Mouse (Mus musculus): ENCODE measurements around the gene Ppl.
A peak's percentile ranks its signal among the peaks of the same experiment; 100 is the strongest.

Gene Ppl

DNA sequence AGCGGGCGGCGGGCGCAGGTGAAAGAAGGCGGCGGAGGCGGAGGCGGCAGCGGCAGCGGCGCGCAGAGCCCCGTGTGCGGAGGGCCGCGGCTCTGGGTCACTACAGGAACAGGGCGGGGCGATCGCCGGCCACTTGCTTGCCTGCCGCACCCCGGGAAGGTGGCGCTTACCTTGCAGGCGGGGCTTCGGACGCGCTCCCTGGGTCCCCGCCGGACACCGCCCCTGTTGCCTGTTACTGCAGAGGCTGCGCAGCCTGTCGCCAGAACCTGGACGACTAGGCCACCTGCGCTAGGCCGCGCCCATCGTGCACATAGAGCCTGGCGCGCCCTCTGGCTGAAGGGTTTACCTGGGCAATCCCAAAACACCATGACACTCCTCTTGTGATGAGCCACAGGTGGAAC lies at the start of gene Ppl:
Gene Ppl (minus strand): TSS at position 21 of the 401 bp plus-strand sequence.
- no peak for DNase-seq (ENCODE audit: low read depth, low spot score)

DNA sequence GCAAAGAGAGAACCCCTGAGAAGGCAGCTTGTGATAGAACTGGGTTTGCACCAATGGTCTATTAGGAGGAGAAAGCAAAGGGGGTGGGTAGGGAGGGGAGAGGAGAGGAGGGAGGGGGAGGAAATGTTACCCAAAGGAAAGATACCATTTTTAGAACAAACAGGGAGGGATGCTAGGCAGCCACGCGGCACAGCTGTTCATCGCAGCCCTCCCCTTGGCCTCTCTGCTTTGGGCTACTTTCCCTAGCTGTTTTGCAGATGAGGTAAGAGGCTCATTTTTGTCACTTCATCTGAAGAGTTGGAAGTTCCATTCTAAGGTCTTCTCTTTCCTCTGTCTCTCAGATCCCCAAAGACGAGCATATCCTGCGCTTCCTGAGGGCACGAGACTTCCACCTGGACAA lies 40.4 kb upstream of the Ppl start:
- DNase-seq (ENCODE audit: low read depth, low spot score), result no peak

DNA sequence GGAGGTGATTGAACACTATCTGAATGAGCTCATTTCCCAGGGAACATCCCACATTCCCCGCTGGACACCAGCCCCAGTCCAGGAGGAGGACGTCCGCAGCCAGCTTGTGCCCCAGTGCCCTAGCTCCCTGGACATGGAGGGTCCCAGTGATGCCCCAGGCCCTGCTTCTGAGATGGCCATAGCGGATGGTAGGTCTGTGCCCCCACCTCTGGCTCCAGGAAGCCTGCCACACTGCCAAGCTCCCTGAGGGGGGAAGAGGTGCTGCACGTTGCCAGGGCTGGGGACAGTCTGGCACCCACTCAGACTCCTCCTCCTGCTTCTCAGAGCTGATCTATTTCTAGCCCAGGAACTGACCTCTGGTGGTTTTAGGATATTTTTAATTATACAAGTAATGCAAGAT lies 36.6 kb upstream of the Ppl start:
- DNase-seq (ENCODE audit: low read depth, low spot score), result no peak

DNA sequence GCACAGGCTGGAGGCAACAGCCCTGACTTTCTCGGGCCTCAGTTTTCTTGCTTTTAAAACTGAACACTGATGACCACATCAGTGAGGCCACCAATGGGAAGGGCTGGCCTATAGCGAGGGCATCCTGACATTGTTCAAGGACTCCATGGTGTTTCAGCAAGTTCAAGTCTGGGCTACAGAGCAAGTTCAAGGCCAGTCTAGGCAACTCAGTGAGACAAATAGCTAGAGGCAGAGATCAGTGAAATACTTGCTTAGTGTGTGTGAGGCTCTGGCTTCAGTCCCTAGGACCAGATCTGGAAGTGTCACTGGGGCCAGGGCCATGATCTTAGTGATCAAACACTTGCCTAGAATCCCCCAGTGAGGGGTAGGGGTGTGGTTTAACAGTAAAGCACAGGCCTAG lies 35.8 kb upstream of the Ppl start:
- no peak for DNase-seq (ENCODE audit: low read depth, low spot score)

DNA sequence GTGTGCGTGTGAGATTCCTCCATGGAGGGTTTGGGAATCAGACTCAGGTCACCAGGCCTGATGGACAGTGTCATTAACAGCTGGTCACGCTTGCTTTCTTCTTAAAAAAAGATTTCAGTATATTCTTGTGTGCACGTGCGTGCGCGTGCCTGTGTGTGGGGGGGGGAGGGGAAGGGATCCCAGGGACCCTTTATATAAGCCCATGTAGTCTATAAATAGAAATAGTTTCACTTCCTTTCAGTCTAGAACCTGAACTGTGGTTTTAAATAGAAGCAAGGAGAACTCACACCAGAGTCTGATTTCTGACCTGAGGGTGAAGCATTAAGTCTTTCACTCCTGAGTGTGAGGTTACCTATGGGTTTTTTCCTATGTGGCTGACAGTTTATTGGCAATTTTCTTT lies 32.1 kb upstream of the Ppl start:
- no peak for DNase-seq (ENCODE audit: low read depth, low spot score)

DNA sequence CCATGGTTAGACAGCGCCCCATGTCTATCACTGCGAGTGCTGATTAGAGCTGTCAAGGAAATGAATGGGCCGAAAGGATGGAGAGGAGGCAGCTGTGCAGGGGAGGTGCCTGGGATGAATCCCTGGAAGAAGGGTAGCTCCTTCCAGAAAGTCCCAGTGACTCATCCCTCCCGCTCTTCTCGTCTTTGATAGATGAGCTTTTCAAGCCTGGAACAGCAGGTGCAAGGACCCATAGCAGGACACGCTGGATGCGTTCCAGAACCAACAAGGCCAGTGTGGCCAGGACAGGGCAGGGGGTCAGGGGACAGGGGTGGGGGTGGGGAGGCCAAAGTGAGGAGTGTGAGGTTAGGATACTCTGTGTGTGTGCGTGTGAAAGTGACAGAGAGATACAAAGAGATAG lies 27.0 kb upstream of the Ppl start:
- DNase-seq (ENCODE audit: low read depth, low spot score), result no peak

DNA sequence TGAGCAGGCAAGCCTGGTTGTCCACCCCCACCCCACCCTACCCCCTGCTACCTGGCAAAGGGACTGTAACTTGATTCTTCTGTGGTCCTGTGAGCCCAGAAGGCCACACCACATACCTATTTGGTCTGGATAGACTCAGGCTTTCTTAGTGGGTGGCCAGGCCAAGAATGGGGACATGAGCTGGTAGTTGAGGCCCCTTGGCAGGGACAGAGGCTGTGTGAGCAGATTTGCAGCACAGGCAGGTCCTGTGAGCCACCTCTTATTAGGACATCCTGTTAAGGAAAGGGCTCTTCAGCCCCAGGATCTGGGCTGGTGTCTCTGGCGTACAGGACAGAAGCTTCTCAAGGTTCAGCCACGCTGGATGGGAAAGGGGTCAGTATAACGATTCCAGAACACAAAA lies 24.9 kb upstream of the Ppl start:
- no peak for DNase-seq (ENCODE audit: low read depth, low spot score)

DNA sequence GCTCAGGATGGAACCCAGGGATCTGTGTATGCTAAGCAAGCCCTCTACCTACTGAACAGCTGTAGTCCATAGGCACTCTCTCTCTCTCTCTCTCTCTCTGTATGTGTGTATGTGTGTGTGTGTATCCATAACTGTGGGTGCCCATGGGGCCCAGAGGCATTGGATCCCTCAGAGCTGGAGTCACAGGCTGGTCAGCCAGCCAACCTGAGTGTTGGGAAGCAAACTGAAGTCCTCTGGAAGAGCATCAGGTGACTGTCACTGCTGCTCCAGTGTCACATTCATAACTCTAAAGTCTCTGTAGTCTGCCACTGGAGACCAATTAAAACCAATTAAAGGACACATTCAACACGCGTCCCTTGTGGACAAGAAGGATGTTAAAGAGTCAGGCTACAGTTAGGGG lies 24.3 kb upstream of the Ppl start:
- no peak for DNase-seq (ENCODE audit: low read depth, low spot score)

DNA sequence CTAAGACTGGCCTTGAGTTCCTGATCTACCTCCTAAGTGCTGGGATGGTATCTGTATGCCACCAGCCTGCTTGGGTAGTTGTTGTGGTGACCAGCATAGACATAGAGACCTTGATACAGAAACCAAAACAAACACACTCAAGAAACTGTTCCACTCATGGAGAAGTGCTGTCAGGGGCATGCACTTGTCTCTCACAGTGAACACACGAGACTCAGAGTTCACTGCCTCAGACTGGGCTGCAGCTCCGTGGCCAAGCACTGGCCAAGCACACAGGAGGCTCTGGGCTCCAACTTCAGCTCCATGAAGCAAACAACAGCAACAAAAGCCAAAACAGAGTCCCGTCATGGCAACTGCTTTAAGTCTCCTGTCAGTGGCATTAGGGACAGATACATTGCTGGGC lies 22.8 kb upstream of the Ppl start:
- no peak for DNase-seq (ENCODE audit: low read depth, low spot score)

DNA sequence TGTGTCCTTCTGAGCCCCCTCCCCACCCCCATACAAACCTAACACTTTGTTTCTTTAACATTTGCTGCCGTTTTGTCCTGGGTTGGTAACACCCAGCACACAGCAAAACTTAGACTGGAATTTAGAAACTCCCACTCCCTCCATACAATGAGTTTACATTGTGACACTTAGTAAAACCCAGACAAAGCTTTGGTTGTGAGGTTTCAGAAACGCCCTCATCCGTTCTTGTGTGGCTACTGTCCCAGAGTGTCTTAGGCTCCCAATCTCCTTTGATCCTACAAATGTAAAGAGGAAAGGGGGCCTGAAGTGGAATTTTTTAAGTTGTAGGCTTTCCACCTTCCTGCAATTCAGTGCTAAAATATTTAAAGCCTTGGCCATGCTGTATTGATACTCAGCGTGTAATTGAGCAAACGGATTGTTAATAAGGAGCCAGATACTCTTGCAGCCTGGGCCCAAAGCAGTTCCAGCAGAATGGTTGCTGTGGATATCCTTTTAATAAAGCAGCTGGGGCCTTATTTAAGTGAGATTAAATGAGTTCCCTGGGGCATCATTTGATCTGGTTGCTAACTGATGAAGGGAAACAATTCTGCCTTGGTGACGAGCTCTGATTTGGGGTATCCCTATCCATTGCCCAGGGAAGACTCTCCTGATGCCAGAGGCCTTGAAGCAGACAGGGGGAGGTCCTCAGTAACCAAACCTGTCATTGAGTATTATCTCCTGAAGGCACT lies 21.2 kb upstream of the Ppl start:
- DNase-seq (ENCODE audit: low read depth, low spot score), result no peak

DNA sequence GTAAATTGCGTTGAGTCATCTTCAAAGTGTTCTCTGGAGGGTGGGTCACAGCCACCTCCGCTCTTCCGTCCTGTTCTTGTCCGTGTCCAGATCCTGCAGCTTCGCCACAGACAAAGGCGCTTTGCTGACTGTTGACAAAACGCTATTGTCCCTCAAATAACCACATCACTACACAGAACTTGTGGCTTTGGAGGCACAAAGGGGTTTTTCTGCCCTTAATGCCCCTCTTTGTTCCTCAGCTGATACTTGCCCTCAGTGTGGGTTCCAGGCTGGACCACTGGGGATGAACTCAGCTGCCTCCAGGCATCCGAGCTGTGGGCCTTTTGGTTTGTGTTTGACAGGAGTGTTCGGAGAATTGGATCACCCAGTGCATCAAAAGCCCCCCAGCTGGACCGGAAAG lies 18.3 kb upstream of the Ppl start:
- no peak for DNase-seq (ENCODE audit: low read depth, low spot score)

DNA sequence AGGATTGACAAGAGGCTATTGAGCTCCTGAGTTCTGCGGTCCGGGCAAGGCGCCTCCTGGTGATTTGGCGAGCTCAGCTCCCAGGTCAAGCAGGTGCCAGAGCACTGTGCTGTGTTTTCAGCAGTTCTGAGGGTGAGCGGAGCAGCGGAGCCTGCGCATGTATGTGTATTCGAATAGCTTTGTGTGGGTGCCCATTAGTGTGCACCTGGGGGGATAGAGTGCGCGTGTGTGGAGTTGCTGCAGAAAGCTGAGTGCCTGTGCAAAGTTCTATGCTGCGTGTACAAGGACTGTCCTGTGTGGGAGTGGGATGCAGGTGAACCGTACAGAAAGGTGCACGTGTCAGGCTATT lies 14.8 kb upstream of the Ppl start, which contains the start of gene Sec14l5:
Gene Sec14l5 (plus strand): TSS at position 73 of the 349 bp plus-strand sequence.
- no peak for DNase-seq (ENCODE audit: low read depth, low spot score)

DNA sequence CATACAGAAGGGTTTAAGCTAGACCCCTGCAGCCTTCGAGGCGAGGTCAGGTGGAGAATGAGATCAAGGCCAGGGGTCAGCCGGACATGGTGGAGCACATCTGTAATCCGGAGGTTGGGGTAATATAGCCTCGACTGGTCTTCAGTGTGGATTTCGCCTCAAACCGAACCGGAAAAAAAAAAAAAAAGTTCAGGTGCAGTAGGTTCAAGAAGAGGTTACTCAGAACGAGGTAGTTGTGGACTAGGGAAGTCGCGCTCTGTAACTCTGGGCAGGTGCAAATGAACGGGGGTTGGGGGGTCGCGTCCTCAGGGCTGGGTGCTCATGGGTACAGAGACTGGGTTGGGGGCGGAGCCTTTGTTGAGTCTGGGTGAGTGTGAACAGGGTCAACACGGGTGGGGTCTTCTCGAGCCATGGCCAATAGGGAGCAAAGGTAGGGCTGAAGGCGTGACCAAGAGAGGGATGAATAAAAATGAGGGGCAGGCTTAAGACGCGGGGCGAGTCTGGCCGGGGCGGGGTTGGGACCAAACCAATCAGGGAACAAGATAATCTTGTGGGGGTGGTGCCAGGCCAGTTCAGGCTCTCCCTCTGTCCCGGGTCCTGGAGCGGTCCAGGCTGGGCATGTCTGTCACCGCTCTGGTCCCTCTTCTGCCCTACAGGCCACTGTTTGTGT lies 14.3 kb upstream of the Ppl start:
- DNase-seq (ENCODE audit: low read depth, low spot score), result peak; percentile 73

DNA sequence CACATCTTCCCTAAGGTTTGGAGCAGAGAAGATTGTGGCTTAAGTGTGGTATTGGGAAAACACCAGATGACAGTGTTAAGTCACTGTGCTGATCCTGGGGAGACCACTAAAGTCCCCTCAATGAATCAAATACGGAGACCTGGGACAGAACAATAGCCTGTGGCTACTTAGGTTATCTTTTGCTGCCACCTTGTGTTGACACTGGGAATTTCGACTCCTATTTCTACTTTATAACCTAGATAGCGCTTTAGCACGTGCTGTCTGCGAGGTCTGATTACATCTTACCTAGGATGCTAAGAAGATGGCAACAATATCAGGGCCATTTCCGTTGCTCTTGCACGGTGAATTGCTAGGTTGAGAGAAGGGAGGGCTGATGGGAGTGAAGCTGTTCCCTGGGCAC lies 13.3 kb upstream of the Ppl start:
- DNase-seq (ENCODE audit: low read depth, low spot score), result peak; percentile 85

DNA sequence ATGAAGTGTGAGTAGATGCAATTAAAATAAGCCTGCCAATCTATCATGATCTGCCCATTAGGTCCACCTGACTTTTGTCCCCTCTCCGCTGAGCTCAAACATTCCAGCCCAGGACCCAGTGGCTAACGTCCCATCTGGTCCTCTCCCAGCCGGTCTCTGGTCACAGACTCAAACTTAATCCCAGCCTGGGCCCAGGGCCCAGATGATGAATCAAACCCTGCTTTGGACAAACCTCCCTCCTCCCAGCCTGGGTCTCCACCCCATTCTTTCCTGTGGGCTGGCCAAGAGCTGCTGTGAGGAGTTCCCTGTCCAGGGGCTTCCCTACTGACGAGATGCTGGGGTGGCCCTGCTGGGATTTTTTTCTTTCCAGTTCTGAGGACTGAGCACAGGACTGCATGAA lies 7.5 kb upstream of the Ppl start:
- DNase-seq (ENCODE audit: low read depth, low spot score), result no peak

DNA sequence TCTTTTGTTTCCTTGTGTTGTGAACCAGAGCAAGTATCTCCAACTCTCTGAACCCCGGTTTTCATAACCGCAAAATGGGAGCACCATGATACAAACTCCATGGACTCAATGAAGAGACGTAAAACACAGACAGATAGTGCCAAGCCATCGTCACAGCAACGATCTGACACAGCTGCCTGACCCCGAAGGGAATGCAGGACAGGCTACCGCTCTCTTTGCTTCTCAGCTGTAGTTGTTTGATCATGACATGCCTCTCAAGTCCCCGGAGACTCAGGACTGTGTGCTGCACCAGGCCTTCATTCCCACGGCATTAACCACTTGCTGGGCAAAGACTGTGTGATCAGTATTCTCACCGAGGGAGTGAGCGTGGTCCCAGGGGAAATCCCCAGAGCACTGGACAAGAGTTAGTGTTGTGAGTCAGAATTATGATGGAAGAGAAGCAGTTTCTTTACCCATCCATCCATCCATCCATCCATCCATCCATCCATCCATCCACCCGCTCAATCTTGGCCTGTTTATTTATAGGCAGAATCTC lies 4.9 kb upstream of the Ppl start:
- no peak for DNase-seq (ENCODE audit: low read depth, low spot score)

DNA sequence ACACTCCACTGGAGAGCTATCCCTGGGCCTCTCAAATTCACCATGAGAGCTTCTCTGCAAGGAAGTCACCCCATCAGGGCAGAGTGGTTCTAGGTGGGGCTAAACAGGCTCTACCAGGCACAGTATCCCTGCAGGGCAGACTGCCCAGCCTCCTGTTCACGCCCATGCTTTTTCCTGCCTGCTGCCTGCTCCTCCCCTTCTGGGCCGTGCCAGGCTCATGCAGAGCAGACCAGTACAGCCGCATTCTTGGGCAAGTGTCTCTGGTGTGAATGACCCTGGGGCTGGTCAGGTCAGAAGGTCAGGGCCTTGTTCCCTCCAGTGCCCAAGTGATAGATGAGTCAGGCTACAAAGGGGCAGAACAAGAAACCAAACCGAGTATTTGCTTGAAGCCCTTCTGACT lies 4.3 kb upstream of the Ppl start:
- no peak for DNase-seq (ENCODE audit: low read depth, low spot score)

DNA sequence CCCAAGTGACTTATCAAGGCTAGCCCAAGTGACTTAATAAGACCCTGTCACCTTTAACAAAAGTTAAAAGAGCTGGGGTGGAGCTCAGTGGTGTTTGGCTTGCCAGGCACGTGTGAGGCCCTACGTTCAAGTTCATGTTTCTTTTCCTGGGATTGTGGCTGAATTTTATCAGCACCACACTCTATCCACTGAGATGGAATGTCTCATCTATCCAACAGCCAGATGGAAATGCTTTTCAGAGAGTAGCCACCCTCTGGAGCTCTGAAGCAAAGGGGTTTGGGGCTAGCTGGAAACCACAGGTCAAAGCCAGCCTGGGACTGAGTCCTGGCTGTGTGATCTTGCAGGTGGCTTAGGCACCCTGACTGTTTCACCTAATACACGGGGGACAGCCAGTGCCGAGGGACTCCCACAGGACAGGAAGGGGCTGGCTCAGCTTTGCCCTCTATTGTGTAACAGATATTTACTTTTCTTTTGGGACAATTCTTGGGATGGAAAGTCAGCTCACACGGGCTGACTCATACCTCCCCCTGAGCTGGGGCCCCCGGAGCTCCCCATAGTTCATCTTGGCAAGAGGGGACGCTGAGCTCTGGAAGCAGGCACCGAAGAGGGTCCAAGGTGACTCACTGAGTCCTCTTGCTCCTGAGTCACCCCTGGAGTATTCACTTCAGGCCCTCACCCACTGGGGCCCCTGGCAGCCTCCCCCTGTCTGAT lies 3.5 kb upstream of the Ppl start:
- DNase-seq (ENCODE audit: low read depth, low spot score), result no peak

DNA sequence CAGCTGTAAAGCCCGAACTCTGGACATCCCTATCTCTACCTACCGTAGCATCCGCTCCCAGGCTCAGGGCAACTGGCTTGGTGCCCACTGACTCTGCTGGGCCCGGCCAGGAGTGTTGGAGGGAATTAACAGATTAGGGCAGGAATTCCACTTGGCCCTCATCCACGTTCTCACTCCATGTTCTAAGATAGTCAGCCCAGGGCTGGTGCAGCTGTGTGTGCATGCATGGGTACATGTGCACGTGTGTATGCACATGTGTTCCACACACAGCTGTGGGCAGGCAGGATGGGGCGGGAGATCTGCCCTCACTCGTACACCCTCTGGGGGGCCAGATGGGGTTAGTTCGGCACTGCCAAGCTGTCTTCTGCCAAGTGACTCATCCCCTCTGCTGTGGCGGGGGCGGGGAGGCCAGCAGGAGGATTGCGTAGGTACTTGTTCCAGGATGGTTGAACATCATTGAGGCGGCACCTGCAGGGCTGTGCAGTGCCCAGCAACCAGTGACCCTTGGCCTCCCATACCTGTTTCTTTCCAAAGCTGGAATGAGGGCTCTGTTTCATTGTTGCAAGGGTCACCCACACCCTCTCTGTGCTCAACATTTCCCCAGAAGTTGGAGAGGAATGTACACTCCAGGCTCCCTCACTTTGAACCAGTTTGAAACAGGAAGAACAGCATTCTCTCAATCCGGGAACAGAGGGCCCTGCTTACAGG lies 2.6 kb upstream of the Ppl start:
- DNase-seq (ENCODE audit: low read depth, low spot score), result no peak

DNA sequence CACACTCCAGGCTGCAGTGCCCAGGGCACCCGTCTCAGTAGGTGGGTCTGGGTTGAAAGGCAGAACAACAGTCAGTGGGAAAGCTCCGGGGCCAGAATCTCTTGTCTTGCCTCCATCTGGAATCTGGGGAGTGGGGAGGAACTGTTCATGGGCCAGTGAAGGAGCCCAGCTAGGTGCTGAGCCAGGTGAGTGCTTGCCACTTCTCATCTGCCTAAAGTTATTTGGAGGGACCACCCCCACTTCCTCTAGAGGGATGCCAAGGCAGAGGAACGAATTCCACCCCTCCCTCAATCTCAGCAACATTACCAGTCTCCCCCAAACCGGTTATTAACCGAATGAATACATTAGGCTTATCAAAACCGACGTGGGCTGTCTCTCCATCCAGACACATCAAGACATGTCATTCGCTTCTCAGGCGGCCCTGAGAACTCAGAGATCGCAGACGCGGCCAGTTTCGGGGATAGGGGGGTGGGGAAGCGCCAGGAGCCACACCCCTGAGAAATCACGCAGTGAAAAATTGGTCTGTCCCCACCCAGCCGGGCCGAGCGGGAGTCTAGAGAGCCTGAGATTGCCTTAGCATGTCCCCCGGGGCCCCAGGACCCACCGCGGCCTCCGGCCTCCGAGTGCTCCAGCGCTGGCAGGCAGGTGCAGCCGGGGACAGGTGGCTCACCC lies 834 bp downstream of the Ppl start:
- no peak for DNase-seq (ENCODE audit: low read depth, low spot score)

DNA sequence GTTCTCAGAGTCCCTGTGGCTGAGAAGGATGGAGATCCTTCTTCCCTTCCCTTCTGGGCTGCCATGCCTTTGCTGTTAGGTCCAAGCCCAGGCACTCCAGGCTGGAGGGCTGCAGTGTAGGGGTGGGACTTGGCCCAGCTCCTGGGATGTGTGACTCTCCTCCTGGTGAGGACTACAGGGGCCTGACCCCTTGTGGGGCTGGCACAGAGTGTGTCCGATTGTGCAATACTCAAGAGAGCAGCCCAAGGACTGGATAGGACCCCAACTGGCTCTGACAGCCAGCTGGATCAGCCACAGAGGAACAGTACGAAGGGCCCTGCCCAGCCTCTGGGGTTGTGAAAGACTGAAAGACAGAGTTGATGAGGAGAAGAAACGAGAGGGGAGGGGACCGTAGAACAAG lies 1.5 kb downstream of the Ppl start:
- DNase-seq (ENCODE audit: low read depth, low spot score), result no peak

DNA sequence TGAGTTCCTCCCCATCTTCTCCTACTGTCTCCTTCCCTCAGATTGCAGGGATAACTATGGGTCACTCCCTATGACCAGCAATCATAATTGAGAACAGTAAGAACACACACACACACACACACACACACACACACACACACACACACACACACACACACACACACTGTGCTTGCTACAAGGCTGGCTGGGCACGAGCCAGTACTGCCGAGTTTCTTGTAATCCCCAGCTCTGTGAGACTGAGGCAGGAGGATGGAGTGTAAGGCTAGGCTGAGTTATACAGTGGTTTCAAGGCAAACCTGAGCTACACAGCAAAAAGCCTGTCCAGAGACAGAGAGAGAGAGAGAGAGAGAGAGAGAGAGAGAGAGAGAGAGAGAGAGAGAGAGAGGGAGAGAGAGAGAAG lies 2.0 kb downstream of the Ppl start:
- no peak for DNase-seq (ENCODE audit: low read depth, low spot score)
